Mouse (Mus musculus) CD4-positive naive resting alpha-beta T cell, adult 57 days (primary cell): Measurements from ENCODE around the gene Gm7168. TPM values are rescaled to one million over a fixed set of nuclear protein-coding genes. Genes with fewer than 3 reads are reported as not detected.

ENCODE experiments used
- total RNA-seq: library from RNA; stranded (reverse); gene quantifications from one replicate; pipeline ENCODE4 v1.2.4, GENCODE M21; 2023

Gm7168 gene
- not detected for total RNA-seq

DNA sequence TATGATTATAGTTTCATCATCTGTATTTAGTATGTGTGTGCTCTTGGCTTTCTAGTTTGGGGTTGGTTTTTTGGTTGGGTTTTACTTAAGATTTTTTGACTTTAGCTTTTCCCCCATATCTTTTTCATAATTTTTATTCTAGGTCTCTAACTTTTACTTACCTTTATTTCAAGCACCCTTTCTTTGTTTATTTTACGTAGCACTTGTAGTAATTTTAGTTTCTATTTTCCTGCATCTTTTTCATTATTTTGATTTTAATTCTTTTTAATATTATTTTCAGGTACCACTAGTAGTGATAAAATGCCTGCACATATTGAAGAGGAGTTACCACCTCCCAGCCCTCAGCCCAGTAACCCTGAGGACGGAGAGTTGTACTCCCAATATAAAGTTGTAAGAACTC is at the start of gene Gm7168:
Gene Gm7168 (plus strand): TSS at position 301 of the 400 bp plus-strand sequence.

Other genes starting within 250 kb of the Gm7168 start
- 3.8 TPM for gene Afdn, start 187.8 kb upstream of the Gm7168 start, total RNA-seq
- not detected for gene Tcte2, start 186.5 kb upstream of the Gm7168 start, total RNA-seq
- not detected for gene Gm7356, start 55.3 kb downstream of the Gm7168 start, total RNA-seq
- not detected for gene Gm7358, start 111.2 kb downstream of the Gm7168 start, total RNA-seq